Mouse (Mus musculus): ENCODE measurements around the gene Mtfmt.

GRCm38 (mm10) chr9:65460198-65460597, 24.6 kb downstream of the Mtfmt start:
- TF ChIP-seq CTCF (IDR thresholded peaks at IDR 0.05; ENCODE audit: borderline replicate concordance, insufficient read depth, low read depth, low read length) (no peak), POLR2A (IDR thresholded peaks at IDR 0.05; ENCODE audit: borderline replicate concordance, insufficient read depth, low read length) (no peak)

Measured in cerebellum, adult 2 months (tissue).